Mouse (Mus musculus): Measurements from ENCODE around the gene Commd1. TPM values are rescaled to one million over a fixed set of nuclear protein-coding genes. Genes with fewer than 3 reads are reported as not detected.

Gene Commd1
- polyA plus RNA-seq, 1 experiment from 2014 or later = 294 TPM

DNA sequence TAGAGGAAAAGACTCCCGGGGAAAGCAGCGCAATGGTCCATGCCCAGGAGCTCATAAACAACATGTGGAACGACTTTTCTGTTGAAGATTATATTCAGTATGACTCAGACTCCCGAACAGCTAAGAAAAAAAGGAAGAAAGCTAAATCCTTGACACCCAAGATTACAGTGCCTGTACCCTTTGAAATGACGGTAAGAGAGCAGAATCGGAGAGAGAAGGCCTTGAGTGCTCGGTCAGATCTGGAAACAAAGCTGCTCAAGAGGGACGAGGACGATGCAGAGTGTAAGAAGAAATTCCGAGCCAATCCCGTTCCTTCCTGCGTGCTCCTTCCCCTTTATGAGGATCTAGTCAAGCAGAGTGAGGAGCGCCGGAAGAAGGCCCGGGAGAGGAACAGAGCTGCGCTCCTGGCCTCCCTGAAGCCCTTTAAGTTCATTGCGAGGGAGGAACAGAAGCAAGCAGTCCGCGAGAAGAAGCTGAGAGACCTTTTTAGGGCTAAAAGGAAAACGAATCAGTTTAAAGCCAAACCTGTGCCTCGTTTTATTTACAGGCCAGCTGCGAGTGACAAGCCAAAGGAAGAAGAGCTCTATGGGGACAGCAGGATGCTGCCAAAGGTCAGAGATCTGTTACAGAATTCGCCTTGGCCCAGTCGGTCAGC is 38.1 kb upstream of the Commd1 start:
- WGBS = 76% methylated on average over 24 of the region's 24 CpGs
- no peaks in the 10 kb centered on the region for H3K27me3 ChIP-seq (replicated peaks; ENCODE audit: control insufficient read depth, insufficient read depth, low read length)
- no peaks in the 10 kb centered on the region for H3K36me3 ChIP-seq (ENCODE audit: control insufficient read depth, insufficient read depth)
- no peak for ATAC-seq
- H3K9ac ChIP-seq (ENCODE audit: low read depth, low read length) = no peak overlapping the region
- no peak overlapping the region for H3K27ac ChIP-seq (ENCODE audit: low read depth, low read length)
- no peak overlapping the region for H3K4me2 ChIP-seq (replicated peaks; ENCODE audit: low read depth)
- H3K4me1 ChIP-seq (replicated peaks; ENCODE audit: control insufficient read depth, insufficient read depth, low read length) = no peaks in the 10 kb centered on the region
- no peak overlapping the region for H3K4me3 ChIP-seq (ENCODE audit: low read depth, low read length)
- no peaks in the 10 kb centered on the region for H3K9me3 ChIP-seq (ENCODE audit: control insufficient read depth)
- no peak for TF ChIP-seq CTCF (IDR thresholded peaks at IDR 0.05; ENCODE audit: low read depth)

DNA sequence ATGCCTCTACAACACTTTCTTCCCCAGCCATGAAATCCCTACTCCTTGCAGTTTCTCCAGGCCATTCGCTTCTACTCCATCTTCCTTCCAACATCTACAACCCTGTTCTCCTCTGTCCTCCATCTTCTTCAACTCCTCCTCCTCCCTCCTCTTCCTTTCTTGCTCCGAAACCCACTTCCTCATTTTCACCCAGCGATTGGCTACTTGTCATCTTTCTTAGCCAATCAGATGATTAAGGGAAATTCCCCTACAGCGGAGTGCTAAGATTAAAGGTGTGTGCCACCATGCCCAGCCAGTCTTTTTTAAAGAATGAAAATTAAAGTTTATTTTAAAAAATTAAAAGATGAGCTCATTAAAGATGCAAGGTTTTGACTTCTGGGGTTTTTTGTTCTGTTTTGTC is 35.8 kb upstream of the Commd1 start:
- H3K27me3 ChIP-seq (replicated peaks; ENCODE audit: control insufficient read depth, insufficient read depth, low read length) = no peaks in the 10 kb centered on the region
- no peak overlapping the region for H3K4me3 ChIP-seq (ENCODE audit: low read depth, low read length)
- no peak for ATAC-seq
- no peak overlapping the region for H3K27ac ChIP-seq (ENCODE audit: low read depth, low read length)
- no peak overlapping the region for H3K4me2 ChIP-seq (replicated peaks; ENCODE audit: low read depth)
- H3K36me3 ChIP-seq (ENCODE audit: control insufficient read depth, insufficient read depth) = no peaks in the 10 kb centered on the region
- WGBS = 95% methylated on average over 4 of the region's 4 CpGs
- no peaks in the 10 kb centered on the region for H3K4me1 ChIP-seq (replicated peaks; ENCODE audit: control insufficient read depth, insufficient read depth, low read length)
- H3K9ac ChIP-seq (ENCODE audit: low read depth, low read length) = no peak overlapping the region
- no peak for TF ChIP-seq CTCF (IDR thresholded peaks at IDR 0.05; ENCODE audit: low read depth)
- H3K9me3 ChIP-seq (ENCODE audit: control insufficient read depth) = no peaks in the 10 kb centered on the region

DNA sequence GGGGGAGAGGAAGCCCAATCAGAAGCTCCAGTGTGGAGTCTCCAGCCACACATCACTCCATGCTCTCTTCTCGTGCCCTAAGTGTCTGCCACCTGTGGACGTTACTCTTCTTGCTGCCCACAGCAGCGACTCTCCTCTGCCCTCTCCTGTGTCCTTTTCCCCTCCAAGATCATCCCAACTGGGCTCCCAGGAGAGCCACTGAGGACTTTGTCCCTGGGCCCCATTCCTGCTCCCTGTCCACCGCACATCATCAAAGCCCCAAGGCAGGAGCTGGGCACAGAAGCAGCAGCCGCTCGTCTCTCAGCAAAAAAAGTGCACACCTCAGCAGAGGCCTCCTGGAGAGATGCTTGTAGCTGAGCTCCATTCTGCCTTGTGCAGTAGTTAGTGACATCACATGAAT is 32.8 kb upstream of the Commd1 start:
- H3K27me3 ChIP-seq (replicated peaks; ENCODE audit: control insufficient read depth, insufficient read depth, low read length) = no peaks in the 10 kb centered on the region
- no peak overlapping the region for H3K9ac ChIP-seq (ENCODE audit: low read depth, low read length)
- H3K36me3 ChIP-seq (ENCODE audit: control insufficient read depth, insufficient read depth) = no peaks in the 10 kb centered on the region
- H3K4me3 ChIP-seq (ENCODE audit: low read depth, low read length) = no peak overlapping the region
- WGBS = 60% methylated on average over 6 of the region's 6 CpGs
- no peak overlapping the region for H3K27ac ChIP-seq (ENCODE audit: low read depth, low read length)
- no peak for ATAC-seq
- TF ChIP-seq CTCF (IDR thresholded peaks at IDR 0.05; ENCODE audit: low read depth) = no peak
- no peaks in the 10 kb centered on the region for H3K9me3 ChIP-seq (ENCODE audit: control insufficient read depth)
- H3K4me1 ChIP-seq (replicated peaks; ENCODE audit: control insufficient read depth, insufficient read depth, low read length) = no peaks in the 10 kb centered on the region
- H3K4me2 ChIP-seq (replicated peaks; ENCODE audit: low read depth) = no peak overlapping the region

DNA sequence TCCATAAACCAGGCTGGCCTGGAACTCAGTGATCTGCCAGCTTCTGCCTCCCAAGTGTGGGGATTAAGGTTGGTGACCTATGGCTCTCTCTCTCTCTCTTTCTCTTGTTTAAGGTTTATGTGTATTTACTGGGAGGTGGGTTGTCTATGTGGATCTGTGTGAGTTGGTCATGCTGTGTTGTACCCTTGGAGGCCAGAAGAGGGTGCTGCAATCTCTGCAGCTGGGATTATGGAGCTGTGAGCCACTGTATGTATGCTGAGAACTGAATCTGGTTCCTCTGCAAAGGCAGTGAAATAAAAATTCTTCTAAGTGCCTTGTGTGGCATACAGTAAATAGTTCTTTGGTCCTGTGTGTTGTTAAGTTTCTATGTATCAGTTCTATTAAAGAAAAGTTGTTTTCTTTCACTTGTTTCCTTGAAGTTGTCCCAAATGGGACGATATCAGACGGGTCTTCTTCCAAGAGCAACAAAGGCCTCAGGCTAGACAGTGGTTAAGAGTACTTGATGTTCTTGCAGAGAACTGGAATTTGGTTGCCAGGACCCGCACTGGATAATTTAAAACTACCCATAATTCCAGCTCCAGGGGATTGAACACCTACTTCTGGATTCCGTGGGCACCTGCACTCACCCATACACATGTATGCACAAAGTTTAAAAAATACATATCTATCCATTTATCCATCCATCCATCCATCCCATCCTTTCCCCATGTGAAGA is 31.6 kb upstream of the Commd1 start:
- Histone ChIP-seq H3K9me3 (ENCODE audit: control insufficient read depth) (no peaks in the 10 kb centered on the region), H3K36me3 (ENCODE audit: control insufficient read depth, insufficient read depth) (no peaks in the 10 kb centered on the region), H3K4me3 (ENCODE audit: low read depth, low read length) (no peak overlapping the region), H3K27me3 (replicated peaks; ENCODE audit: control insufficient read depth, insufficient read depth, low read length) (no peaks in the 10 kb centered on the region), H3K27ac (ENCODE audit: low read depth, low read length) (no peak overlapping the region), H3K4me2 (replicated peaks; ENCODE audit: low read depth) (no peak overlapping the region), H3K4me1 (replicated peaks; ENCODE audit: control insufficient read depth, insufficient read depth, low read length) (no peaks in the 10 kb centered on the region), H3K9ac (ENCODE audit: low read depth, low read length) (no peak overlapping the region)
- WGBS = 94% methylated on average over 4 of the region's 4 CpGs
- peak; percentile 67 for TF ChIP-seq CTCF (IDR thresholded peaks at IDR 0.05; ENCODE audit: low read depth)
- ATAC-seq = no peak

DNA sequence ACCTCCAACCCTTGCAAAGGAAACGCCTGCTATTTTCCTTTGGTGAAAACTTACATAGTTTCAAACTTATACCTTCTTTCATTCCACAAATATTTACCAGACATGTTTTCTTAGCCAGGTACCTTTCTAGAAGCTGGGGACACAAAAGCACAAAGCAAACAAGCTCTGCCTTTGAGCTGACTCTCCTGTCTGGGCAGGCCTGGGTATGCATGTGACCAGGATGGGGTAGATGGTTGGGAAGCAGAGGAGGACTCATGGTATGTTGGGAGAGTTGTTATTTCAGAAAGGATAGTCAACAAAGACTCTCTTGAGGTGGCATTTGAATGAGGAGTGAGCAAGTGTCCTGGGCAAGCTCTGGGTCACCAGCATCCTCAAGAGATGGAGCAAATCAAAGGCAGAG is 30.9 kb upstream of the Commd1 start:
- no peaks in the 10 kb centered on the region for H3K9me3 ChIP-seq (ENCODE audit: control insufficient read depth)
- no peak overlapping the region for H3K4me3 ChIP-seq (ENCODE audit: low read depth, low read length)
- 83% methylated on average over 1 of the region's 1 CpGs for WGBS
- H3K27ac ChIP-seq (ENCODE audit: low read depth, low read length) = no peak overlapping the region
- no peak overlapping the region for H3K4me2 ChIP-seq (replicated peaks; ENCODE audit: low read depth)
- H3K4me1 ChIP-seq (replicated peaks; ENCODE audit: control insufficient read depth, insufficient read depth, low read length) = no peaks in the 10 kb centered on the region
- no peaks in the 10 kb centered on the region for H3K36me3 ChIP-seq (ENCODE audit: control insufficient read depth, insufficient read depth)
- TF ChIP-seq CTCF (IDR thresholded peaks at IDR 0.05; ENCODE audit: low read depth) = no peak
- no peak for ATAC-seq
- no peaks in the 10 kb centered on the region for H3K27me3 ChIP-seq (replicated peaks; ENCODE audit: control insufficient read depth, insufficient read depth, low read length)
- no peak overlapping the region for H3K9ac ChIP-seq (ENCODE audit: low read depth, low read length)

DNA sequence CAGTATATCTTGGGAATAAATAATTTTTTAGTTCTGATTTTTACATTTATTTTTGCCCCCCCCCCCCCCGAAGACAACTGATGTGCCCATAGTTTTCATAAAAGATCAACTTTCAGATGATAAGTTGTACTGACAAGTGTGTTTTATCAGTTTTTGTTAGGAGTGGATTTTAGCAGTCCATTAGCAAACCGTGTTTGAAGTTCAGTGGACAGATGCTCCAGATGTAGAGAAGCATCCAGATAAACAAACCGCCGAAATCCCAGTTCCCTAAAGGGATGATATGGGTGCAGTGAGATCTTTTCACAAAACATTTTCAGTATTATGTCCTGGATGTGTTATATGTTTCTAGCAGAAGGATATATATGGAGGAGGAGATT is 26.6 kb upstream of the Commd1 start:
- peak overlapping the region; percentile 61; the same call in 1 of the 2 replicates for H3K9ac ChIP-seq (ENCODE audit: low read depth, low read length)
- H3K36me3 ChIP-seq (ENCODE audit: control insufficient read depth, insufficient read depth) = peaks cover 4% of the 10 kb centered on the region
- 32% methylated on average over 4 of the region's 4 CpGs for WGBS
- H3K9me3 ChIP-seq (ENCODE audit: control insufficient read depth) = no peaks in the 10 kb centered on the region
- no peak for TF ChIP-seq CTCF (IDR thresholded peaks at IDR 0.05; ENCODE audit: low read depth)
- H3K27me3 ChIP-seq (replicated peaks; ENCODE audit: control insufficient read depth, insufficient read depth, low read length) = no peaks in the 10 kb centered on the region
- H3K27ac ChIP-seq (ENCODE audit: low read depth, low read length) = no peak overlapping the region
- H3K4me2 ChIP-seq (replicated peaks; ENCODE audit: low read depth) = peak overlapping the region; percentile 79
- no peaks in the 10 kb centered on the region for H3K4me1 ChIP-seq (replicated peaks; ENCODE audit: control insufficient read depth, insufficient read depth, low read length)
- ATAC-seq = no peak
- peak overlapping the region; percentile 66 for H3K4me3 ChIP-seq (ENCODE audit: low read depth, low read length)

All from intestine, postnatal 0 days (tissue).